Mouse (Mus musculus) midbrain, embryonic 16.5 days (tissue): ENCODE data around the gene Zfp1. TPM values are rescaled to one million over a fixed set of nuclear protein-coding genes. Genes with fewer than 3 reads are reported as not detected.

ENCODE experiments used
- ATAC-seq: fragments of 200-750 bp; cut with Nextera tagmentation; 2 replicates; pipeline ENCODE4 v1.8.0; 2017; ENCODE audit warnings: moderate TSS enrichment
- H3K27ac ChIP-seq: fragments of 300-500 bp; sonication (generic); 2 replicates; pipeline ENCODE4 v1.5.1; 2014; ENCODE audit warnings: mild to moderate bottlenecking, low read length, mixed read lengths
- H3K27me3 ChIP-seq: fragments of 300-500 bp; sonication (generic); 2 replicates; pipeline ENCODE4 v1.6.1; 2014; ENCODE audit warnings: low read depth, low read length, mixed read lengths; ENCODE audit not compliant: control insufficient read depth, insufficient read depth
- H3K36me3 ChIP-seq: fragments of 300-500 bp; sonication (generic); 2 replicates; pipeline ENCODE4 v1.6.1; 2014; ENCODE audit warnings: mild to moderate bottlenecking, low read length, moderate library complexity, mixed read lengths; ENCODE audit not compliant: control insufficient read depth, insufficient read depth
- H3K4me1 ChIP-seq: fragments of 300-500 bp; sonication (generic); 2 replicates; pipeline ENCODE4 v1.6.1; 2014; ENCODE audit warnings: mild to moderate bottlenecking, low read length, mixed read lengths; ENCODE audit not compliant: control insufficient read depth, insufficient read depth
- H3K4me2 ChIP-seq: fragments of 300-500 bp; sonication (generic); 2 replicates; pipeline ENCODE4 v1.6.1; 2014; ENCODE audit warnings: mild to moderate bottlenecking, low read length, mixed read lengths
- H3K4me3 ChIP-seq: fragments of 300-500 bp; sonication (generic); 2 replicates; pipeline ENCODE4 v1.5.1; 2014; ENCODE audit warnings: low read depth, mild to moderate bottlenecking, low read length, moderate library complexity, mixed read lengths
- H3K9ac ChIP-seq: fragments of 300-500 bp; sonication (generic); 2 replicates; pipeline ENCODE4 v1.6.1; 2014; ENCODE audit warnings: low read depth, low read length, mixed read lengths
- H3K9me3 ChIP-seq: fragments of 300-500 bp; sonication (generic); replicated peaks from 2 replicates; pipeline ENCODE4 v1.6.1; 2014; ENCODE audit warnings: mild to moderate bottlenecking, low read length, mixed read lengths; ENCODE audit not compliant: control insufficient read depth, poor library complexity, severe bottlenecking
- WGBS: fragments of 180-500 bp; shearing (Covaris S2); extraction: QIAGEN DNeasy Blood & Tissue Kit; methylation state at CpG from one replicate; pipeline ENCODE4 v1.1.7; 2014; 5-methylcytosine and 5-hydroxymethylcytosine counted together
- microRNA-seq: library from miRNA; unstranded; fragments of <30 nt; microRNA quantifications from one replicate; pipeline ENCODE4, GENCODE M21; 2017
- polyA plus RNA-seq: library from polyadenylated mRNA; unstranded; fragments of >200 nt; fragmentation: Nextera tagmentation; extraction: Ambion mirVana; gene quantifications from 2 replicates; pipeline ENCODE4 v1.2.1, GENCODE M21; 2015

Gene Zfp1
- polyA plus RNA-seq, 1 experiment from 2014 or later = 26.7 TPM

- Histone ChIP-seq H3K9me3 (no peaks in the 10 kb centered on the region), H3K4me2 (no peak overlapping the region), H3K4me3 (no peak overlapping the region), H3K4me1 (peaks cover 25% of the 10 kb centered on the region), H3K9ac (peak overlapping the region; percentile 58), H3K36me3 (peaks cover 27% of the 10 kb centered on the region), H3K27ac (peak overlapping the region; percentile 92), H3K27me3 (no peaks in the 10 kb centered on the region)
- no peak for ATAC-seq
- 44% methylated on average over 6 of the region's 6 CpGs for WGBS
Observed at GRCm38 (mm10) chr8:111717866-111718265, 74.7 kb downstream of the Zfp1 start.

GRCm38 (mm10) chr8:111718937-111719336 lies 75.7 kb downstream of the Zfp1 start:
- 41% methylated on average over 5 of the region's 5 CpGs for WGBS
- Histone ChIP-seq H3K9me3 (no peaks in the 10 kb centered on the region), H3K27ac (0 out of 2 replicates have a peak overlapping the region, but pooled peaks have one; percentile 1), H3K36me3 (peaks cover 21% of the 10 kb centered on the region), H3K27me3 (no peaks in the 10 kb centered on the region), H3K9ac (no peak overlapping the region), H3K4me3 (no peak overlapping the region), H3K4me1 (peaks cover 25% of the 10 kb centered on the region), H3K4me2 (no peak overlapping the region)
- no peak for ATAC-seq

DNA sequence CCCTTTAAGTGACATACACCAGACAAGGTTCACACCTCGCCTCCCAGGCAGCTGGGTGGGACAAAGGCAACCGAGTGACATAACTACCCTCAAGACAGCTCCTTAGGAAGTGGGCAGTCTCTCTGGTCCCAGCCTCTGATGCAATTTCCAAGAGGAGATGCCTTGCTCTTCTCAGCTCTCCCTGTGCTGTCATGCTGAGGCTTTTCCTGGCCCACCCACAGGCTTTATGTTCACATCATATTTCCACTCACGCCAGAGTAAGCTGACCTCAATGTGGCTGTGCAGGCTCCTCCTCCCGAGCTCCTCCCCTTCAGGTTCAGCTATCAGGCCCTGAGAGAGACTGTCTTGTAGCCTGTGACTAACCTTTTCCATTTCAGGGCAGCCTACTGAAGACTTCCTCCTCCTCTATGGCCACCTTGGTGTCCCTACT lies 76.9 kb downstream of the Zfp1 start:
- Histone ChIP-seq H3K4me2 (no peak overlapping the region), H3K9ac (no peak overlapping the region), H3K4me1 (peaks cover 25% of the 10 kb centered on the region), H3K27ac (no peak overlapping the region), H3K27me3 (no peaks in the 10 kb centered on the region), H3K36me3 (peaks cover 12% of the 10 kb centered on the region), H3K9me3 (no peaks in the 10 kb centered on the region), H3K4me3 (no peak overlapping the region)
- no peak for ATAC-seq
- WGBS = 69% methylated on average over 4 of the region's 4 CpGs

Small RNA genes lying within 50 kb of the gene (microRNA-seq; reads per million reads assigned to microRNA genes)
- gene Mir7076 = not detected

Other genes with a start within 250 kb of the Zfp1 start
- 0.28 TPM in 1 of 2 replicates, not detected in the other for gene Fa2h, start 249.6 kb upstream of the Zfp1 start, polyA plus RNA-seq
- 8.0 and 9.1 TPM in 2 replicates for gene Wdr59, start 121.3 kb upstream of the Zfp1 start, polyA plus RNA-seq
- gene Znrf1, start 107.3 kb upstream of the Zfp1 start, polyA plus RNA-seq = 73.2 and 73.4 TPM in 2 replicates
- 0.93 and 1.3 TPM in 2 replicates for gene Ldhd, start 13.0 kb upstream of the Zfp1 start, polyA plus RNA-seq
- gene Ctrb1, start 47.6 kb downstream of the Zfp1 start, polyA plus RNA-seq = not detected in 2 replicates
- gene Bcar1, start 100.4 kb downstream of the Zfp1 start, polyA plus RNA-seq = 41.5 and 43.3 TPM in 2 replicates
- gene Cfdp1, start 210.9 kb downstream of the Zfp1 start, polyA plus RNA-seq = 222 and 233 TPM in 2 replicates
- gene Tmem170, start 233.3 kb downstream of the Zfp1 start, polyA plus RNA-seq = 3.8 TPM in 2 replicates